Mouse (Mus musculus): ENCODE results near the gene Npas2.

DNA sequence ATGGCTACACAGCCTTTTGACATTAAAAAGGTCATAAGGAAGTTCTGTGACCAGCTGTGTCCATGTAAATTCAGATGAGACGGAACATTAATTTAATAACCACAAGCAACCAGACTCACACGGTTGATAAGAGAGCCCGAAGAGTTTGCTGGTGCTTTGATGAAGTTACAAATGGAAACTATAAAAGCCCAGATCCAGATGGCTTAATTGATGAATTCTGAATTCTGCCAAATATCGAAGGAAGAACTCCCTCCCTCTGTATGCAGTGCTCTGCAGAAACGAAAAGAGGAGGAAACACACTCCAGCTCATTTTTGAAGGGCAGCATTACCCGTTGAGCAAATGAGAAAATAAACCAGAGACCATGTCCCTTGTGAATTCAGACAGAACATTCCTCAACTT, 79.4 kb downstream of the Npas2 start:
- no peak for TF ChIP-seq POLR2A (IDR thresholded peaks at IDR 0.05; ENCODE audit: low read depth, low read length)
- TF ChIP-seq CTCF (IDR thresholded peaks at IDR 0.05; ENCODE audit: extremely low read depth, insufficient read depth, insufficient read length, insufficient replicate concordance) = no peak

Measured in spleen, adult 2 months (tissue).